Mouse (Mus musculus) C2C12 (cell line): ENCODE data around the gene Pccb. TPM values are rescaled to one million over a fixed set of nuclear protein-coding genes. Genes with fewer than 3 reads are reported as not detected.

Source experiments
- H3K27me3 ChIP-seq: one replicate; pipeline ENCODE4 v1.6.1; 2011; ENCODE audit not compliant: control insufficient read depth, insufficient read depth, insufficient read length
- H3K36me3 ChIP-seq: one replicate; pipeline ENCODE4 v1.6.1; 2011; ENCODE audit not compliant: control insufficient read depth, insufficient read depth
- H3K4me3 ChIP-seq: one replicate; pipeline ENCODE4 v1.5.1; 2011; ENCODE audit warnings: mild to moderate bottlenecking, control low read depth; ENCODE audit not compliant: poor library complexity, insufficient read depth, severe bottlenecking
- H3K79me2 ChIP-seq: one replicate; pipeline ENCODE4 v1.6.1; 2011; ENCODE audit not compliant: control insufficient read depth, insufficient read depth
- H3K79me3 ChIP-seq: one replicate; pipeline ENCODE4 v1.6.1; 2011; ENCODE audit warnings: low read depth, control low read depth
- H3ac ChIP-seq: one replicate; pipeline ENCODE3; 2011; ENCODE audit warnings: low read depth; ENCODE audit not compliant: control insufficient read depth, insufficient read length
- CEBPB ChIP-seq: IDR thresholded peaks from one replicate; pipeline ENCODE4 v1.6.1; 2011; ENCODE audit warnings: low read depth, mild to moderate bottlenecking, control low read depth, moderate library complexity
- CTCF ChIP-seq: IDR thresholded peaks from one replicate; pipeline ENCODE4 v1.5.1; 2011; ENCODE audit not compliant: control insufficient read depth, insufficient read depth, insufficient read length
- FOSL1 ChIP-seq: IDR thresholded peaks from one replicate; pipeline ENCODE4 v1.8.0; 2011; ENCODE audit warnings: mild to moderate bottlenecking, low read length; ENCODE audit not compliant: poor library complexity, insufficient read depth, severe bottlenecking
- MAX ChIP-seq: IDR thresholded peaks from one replicate; pipeline ENCODE4 v1.6.1; 2011; ENCODE audit warnings: mild to moderate bottlenecking, control low read depth
- MYOD1 ChIP-seq: IDR thresholded peaks from one replicate; pipeline ENCODE4 v1.6.1; 2011; ENCODE audit warnings: low read depth; ENCODE audit not compliant: control insufficient read depth, insufficient read length
- MYOG ChIP-seq: IDR thresholded peaks from one replicate; pipeline ENCODE4 v1.6.1; 2011; ENCODE audit not compliant: control insufficient read depth, insufficient read length; ENCODE audit errors: extremely low read depth
- USF1 ChIP-seq: IDR thresholded peaks from one replicate; pipeline ENCODE4 v1.6.1; 2011; ENCODE audit warnings: low read depth, mild to moderate bottlenecking, control low read depth, moderate library complexity
- polyA plus RNA-seq: library from polyadenylated mRNA; unstranded; fragments of >200 nt; fragmentation: generic; extraction: Trizol; gene quantifications from one replicate; pipeline ENCODE4 v1.2.1, GENCODE M21; 2012; ENCODE audit warnings: missing spikeins

The Pccb gene
- polyA plus RNA-seq, 1 experiment, result 17.5 TPM

- TF ChIP-seq MAX (no peak), CTCF (no peak), FOSL1 (no peak)
- Histone ChIP-seq H3K27me3 (no peaks in the 10 kb centered on the region), H3K36me3 (no peaks in the 10 kb centered on the region), H3K4me3 (no peak overlapping the region), H3K79me3 (no peaks in the 10 kb centered on the region), H3ac (no peak overlapping the region), H3K79me2 (no peaks in the 10 kb centered on the region)
Observed at GRCm38 (mm10) chr9:101042249-101042648, 7.6 kb upstream of the Pccb start.

GRCm38 (mm10) chr9:101041508-101041907, 6.8 kb upstream of the Pccb start:
- Histone ChIP-seq H3K27me3 (no peaks in the 10 kb centered on the region), H3K36me3 (no peaks in the 10 kb centered on the region), H3K79me3 (no peaks in the 10 kb centered on the region), H3ac (no peak overlapping the region), H3K79me2 (no peaks in the 10 kb centered on the region), H3K4me3 (no peak overlapping the region)
- TF ChIP-seq FOSL1, result no peak
- no peak for TF ChIP-seq MYOD1
- no peak for TF ChIP-seq MYOG
- TF ChIP-seq USF1, result no peak
- TF ChIP-seq CTCF, result no peak
- TF ChIP-seq MAX, result no peak
- TF ChIP-seq CEBPB, result no peak

GRCm38 (mm10) chr9:101038634-101039033, 3.9 kb upstream of the Pccb start:
- Histone ChIP-seq H3ac (no peak overlapping the region), H3K36me3 (no peaks in the 10 kb centered on the region), H3K79me3 (no peaks in the 10 kb centered on the region), H3K27me3 (no peaks in the 10 kb centered on the region), H3K79me2 (no peaks in the 10 kb centered on the region), H3K4me3 (no peak overlapping the region)
- no peak for TF ChIP-seq USF1
- no peak for TF ChIP-seq CEBPB
- no peak for TF ChIP-seq MYOD1
- TF ChIP-seq MAX, result no peak

GRCm38 (mm10) chr9:101037396-101037795, 2.7 kb upstream of the Pccb start:
- Histone ChIP-seq H3K4me3 (no peak overlapping the region), H3K79me3 (no peaks in the 10 kb centered on the region), H3K27me3 (no peaks in the 10 kb centered on the region), H3K36me3 (no peaks in the 10 kb centered on the region), H3ac (no peak overlapping the region), H3K79me2 (no peaks in the 10 kb centered on the region)
- TF ChIP-seq MYOD1 (no peak), USF1 (no peak), CEBPB (no peak), FOSL1 (no peak), MAX (no peak), CTCF (no peak), MYOG (no peak)

- no peak for TF ChIP-seq MYOG
- no peak for TF ChIP-seq MYOD1
- no peak for TF ChIP-seq FOSL1
- TF ChIP-seq MAX, result no peak
- TF ChIP-seq USF1, result no peak
- TF ChIP-seq CEBPB, result no peak
- TF ChIP-seq CTCF, result no peak
- Histone ChIP-seq H3K4me3 (no peak overlapping the region), H3K36me3 (no peaks in the 10 kb centered on the region), H3K79me3 (no peaks in the 10 kb centered on the region), H3K27me3 (no peaks in the 10 kb centered on the region), H3K79me2 (no peaks in the 10 kb centered on the region), H3ac (no peak overlapping the region)
Observed at GRCm38 (mm10) chr9:101036876-101037275, 2.2 kb upstream of the Pccb start.

- H3K79me3 ChIP-seq, result no peaks in the 10 kb centered on the region
- H3ac ChIP-seq, result no peak overlapping the region
- no peaks in the 10 kb centered on the region for H3K27me3 ChIP-seq
- H3K4me3 ChIP-seq, result no peak overlapping the region
- H3K79me2 ChIP-seq, result no peaks in the 10 kb centered on the region
- TF ChIP-seq CEBPB (no peak), MAX (no peak), MYOD1 (no peak), CTCF (no peak), USF1 (no peak), FOSL1 (no peak), MYOG (no peak)
- no peaks in the 10 kb centered on the region for H3K36me3 ChIP-seq
Observed at GRCm38 (mm10) chr9:101035836-101036596, 1.3 kb upstream of the Pccb start.
